Mouse (Mus musculus) myocyte (in vitro differentiated cells): ENCODE measurements around the gene Dnajb12.

Experiments used
- E2F4 ChIP-seq: IDR thresholded peaks from one replicate; pipeline ENCODE4 v1.6.1; 2011; ENCODE audit warnings: mild to moderate bottlenecking, control low read depth, moderate library complexity; ENCODE audit not compliant: insufficient read depth
- POLR2A ChIP-seq: IDR thresholded peaks from one replicate; pipeline ENCODE4 v1.6.1; 2011; ENCODE audit warnings: low read depth, mild to moderate bottlenecking, control low read depth, moderate library complexity; ENCODE audit not compliant: insufficient read length
- REST ChIP-seq: IDR thresholded peaks from one replicate; pipeline ENCODE4 v1.6.1; 2011; ENCODE audit warnings: mild to moderate bottlenecking, control low read depth, moderate library complexity; ENCODE audit not compliant: insufficient read depth, insufficient read length

DNA sequence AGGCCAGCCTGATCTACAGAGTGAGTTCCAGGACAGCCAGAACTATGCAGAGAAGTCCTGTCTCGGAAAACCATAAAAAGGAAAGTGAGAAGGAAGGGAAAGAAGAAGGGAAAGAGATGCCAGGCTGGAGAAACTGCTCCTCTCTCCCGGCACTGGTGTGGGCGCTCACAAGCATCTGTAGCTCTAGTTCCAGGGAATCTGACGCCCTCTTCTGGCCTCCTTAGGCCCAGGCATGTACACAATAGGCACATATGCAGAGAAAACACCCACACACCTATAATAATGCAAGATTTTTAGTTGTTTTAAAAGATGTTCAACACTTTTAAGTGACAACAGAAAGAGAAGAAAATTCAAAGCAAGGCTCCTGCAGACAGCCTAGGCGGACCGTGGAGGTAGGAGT, 32.9 kb upstream of the Dnajb12 start:
- TF ChIP-seq E2F4 (no peak), POLR2A (no peak), REST (no peak)
